Mouse (Mus musculus): ENCODE results near the gene Pou3f1. TPM values are rescaled to one million over a fixed set of nuclear protein-coding genes. Genes with fewer than 3 reads are reported as not detected.

Pou3f1 gene
- not detected for polyA plus RNA-seq (2017; shearing (Covaris generic))

DNA sequence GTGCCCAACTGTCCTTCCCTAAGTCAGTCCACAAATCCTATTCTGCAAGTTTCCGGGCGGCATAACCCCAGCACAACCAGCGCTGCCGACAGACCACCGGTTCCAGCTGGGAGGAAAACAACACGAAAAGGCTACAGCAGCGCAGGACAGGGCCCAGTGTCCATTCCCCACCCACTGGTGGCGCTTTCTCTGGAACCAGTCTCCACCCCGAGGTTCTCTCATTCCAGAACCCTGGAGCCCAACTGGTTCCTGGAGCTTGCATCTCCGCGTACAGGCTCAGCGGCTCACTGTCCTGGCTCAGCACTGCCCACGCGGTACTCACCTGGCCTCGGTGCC is at the start of gene Pou3f1:
TSS of gene Pou3f1 (plus strand) at position 290 of the 336 bp plus-strand sequence.
- no peak for ATAC-seq

DNA sequence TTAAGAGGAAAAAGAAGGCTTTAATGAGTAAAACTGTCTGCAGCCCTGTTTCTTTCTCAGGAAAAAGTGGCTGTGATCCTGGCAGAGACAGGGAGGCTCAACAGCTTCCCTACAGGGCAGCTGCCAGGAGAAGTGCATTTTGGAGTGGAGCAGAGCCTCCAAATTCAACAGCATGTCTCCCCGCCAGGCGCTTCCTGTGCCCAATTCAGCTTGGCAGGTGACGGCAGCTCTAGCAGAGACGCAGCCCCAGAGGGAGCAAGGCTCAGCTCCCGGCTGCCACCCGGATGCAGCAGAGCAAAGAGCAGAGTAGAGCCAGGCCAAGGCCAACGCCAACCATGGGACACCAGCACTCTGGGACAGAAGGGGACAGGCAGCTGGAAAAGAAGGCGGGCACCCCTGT is 49.4 kb upstream of the Pou3f1 start:
- no peak for ATAC-seq

GRCm38 (mm10) chr4:124610066-124610465 is 46.5 kb upstream of the Pou3f1 start:
- no peak for ATAC-seq

- ATAC-seq, result no peak
These were observed 45.9 kb upstream of the Pou3f1 start, which contains the start of gene 3100002H09Rik for GRCm38 (mm10) chr4:124610703-124611102. Gene 3100002H09Rik (minus strand): TSS chr4:124610803.

DNA sequence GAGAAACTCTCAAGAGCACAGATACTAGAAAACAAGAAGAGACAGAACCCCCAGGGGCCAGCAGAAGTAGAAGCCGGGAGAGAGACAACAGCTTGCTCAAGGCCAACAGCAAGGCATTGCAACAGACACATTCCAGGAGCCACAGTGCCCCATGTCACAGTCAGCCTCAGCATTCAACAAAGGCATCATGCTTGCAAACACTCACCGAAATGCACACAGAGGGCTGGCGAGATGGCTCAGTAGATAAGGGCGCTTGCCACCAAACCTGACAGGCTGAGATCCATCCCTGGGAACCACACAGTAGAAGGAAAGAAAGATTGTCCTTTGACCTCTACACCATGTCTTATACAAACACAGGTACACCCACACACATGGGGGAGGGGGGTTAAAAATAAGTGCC is 44.8 kb upstream of the Pou3f1 start:
- no peak for ATAC-seq

DNA sequence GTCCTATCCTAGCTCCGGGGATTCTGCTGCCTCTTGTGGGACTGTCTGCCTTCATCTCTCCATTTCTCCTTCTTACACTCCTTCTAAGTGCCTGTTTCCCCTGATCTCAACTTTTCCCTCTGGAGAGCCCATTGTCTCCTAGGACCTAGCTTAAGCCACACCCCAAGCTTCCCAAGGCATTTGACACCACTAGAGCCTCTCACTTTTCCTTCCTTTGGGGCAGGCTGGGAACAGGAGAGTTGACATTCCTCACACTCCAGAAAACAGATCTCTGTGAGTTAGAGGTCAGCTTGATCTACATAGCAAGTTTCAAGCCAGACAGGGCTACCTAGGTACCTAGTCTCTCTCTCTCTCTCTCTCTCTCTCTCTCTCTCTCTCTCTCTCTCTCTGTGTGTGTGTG is 42.4 kb upstream of the Pou3f1 start:
- ATAC-seq, result no peak

DNA sequence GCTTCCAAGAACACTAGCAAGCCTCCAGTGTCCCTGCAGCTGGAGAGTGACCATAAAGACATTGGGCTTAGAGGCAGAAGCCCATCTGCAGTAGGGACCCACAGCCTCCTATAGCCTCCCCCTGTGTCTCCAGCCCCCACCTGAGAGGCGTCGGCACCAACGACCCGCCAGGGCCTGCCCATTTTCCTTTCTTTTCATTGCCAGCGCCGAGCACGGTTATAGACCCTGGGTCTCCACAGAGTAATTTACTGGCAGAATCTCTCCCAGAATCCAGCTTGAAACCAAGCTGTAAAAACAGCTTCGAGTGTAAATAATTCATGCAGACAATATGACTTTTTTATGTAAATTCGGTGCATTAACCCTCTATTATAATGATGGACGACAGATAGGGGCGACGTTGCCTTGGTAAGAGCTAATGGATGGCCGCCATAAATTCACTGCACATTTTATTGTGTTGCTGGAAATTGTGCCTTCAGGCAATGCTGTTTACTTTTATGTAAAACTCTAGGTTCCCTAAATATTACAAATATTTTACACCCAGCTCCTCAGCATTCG is 41.1 kb upstream of the Pou3f1 start:
- ATAC-seq, result no peak

DNA sequence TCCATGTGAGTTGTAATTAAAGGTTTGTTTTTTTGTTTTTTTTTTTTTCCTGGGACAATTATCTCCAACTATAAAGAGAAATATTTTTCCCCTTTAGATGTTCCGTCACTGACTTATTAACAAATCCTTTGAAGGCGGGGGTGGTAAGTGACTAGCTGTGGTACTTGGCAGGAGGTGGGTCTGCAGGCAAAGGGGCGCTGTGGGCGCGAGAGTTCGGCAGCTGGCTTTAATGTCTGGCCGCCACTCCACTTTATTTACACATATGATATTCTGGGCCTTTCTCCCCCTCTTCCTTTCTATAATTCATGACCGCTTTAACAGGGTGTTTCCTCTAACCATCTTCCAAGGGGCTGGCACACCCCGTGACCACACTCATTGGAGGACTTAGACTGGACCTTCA is 40.6 kb upstream of the Pou3f1 start:
- ATAC-seq, result no peak

- ATAC-seq, result no peak
These were observed 40.0 kb upstream of the Pou3f1 start for GRCm38 (mm10) chr4:124616636-124617035.

GRCm38 (mm10) chr4:124618599-124618998 is 38.0 kb upstream of the Pou3f1 start:
- no peak for ATAC-seq

DNA sequence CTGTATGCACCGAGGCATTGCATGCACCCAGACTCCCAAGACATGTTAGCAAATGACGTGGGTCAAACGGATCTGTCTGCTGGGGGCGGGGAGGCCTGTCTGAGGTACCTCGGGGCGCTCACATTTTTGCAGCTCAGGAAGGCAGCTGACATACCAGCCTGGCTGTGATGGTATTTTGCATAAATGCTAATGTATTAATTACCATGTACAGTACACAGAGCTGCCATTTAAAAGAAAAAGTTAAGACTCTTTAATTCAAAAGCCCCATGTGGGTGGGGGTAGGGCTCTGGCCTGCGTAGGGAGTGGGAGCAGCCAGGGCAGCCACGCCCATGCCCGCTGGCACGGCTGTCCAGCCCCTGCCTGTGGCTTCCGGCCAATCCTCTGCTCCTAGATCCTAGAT is 35.2 kb upstream of the Pou3f1 start:
- ATAC-seq, result no peak

- no peak for ATAC-seq
These were observed 34.0 kb upstream of the Pou3f1 start for GRCm38 (mm10) chr4:124622566-124622965.

DNA sequence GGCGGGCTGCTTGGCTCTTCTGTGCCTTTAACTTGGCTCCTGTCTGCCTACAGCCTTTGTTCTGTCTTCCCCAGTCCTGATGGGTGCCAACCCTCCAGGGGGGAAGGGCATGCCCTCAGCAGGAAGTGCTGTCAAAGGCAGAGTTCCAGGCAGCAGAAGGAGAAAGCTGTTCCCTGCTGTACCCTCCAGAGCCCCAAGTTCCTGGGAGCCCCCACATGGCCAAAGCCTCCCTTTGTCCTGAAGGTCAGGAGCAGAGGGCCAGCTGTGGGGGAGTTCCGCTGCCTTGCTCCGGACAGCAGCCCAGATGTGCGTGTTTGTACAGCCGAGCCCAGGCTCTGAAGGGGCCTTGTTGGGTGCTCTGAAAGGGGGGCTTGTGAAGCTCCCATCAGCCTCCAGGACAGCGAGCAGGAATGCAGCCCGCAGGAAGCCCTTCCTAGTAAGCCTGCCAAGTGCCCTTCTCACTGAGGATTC is 32.5 kb upstream of the Pou3f1 start:
- no peak for ATAC-seq

DNA sequence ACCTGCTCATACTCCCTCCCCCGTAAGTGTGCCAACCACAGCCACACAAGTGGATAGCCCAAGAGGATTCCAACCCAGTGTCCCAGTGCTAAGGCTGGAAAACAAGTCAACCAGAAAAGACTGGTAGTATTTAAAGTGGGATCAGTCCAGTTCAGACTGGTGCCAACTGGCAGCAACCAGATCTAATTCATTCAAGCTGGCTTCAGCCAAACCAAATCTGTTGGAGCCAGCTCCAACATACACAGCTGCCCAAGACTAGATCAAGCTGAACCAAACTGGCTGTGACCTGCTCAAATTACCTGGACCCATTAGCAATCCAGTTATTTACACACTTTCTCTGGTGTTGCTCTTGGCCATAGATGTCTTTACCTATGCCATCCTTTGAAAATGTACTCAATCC is 29.8 kb upstream of the Pou3f1 start:
- no peak for ATAC-seq

- no peak for ATAC-seq
These were observed 25.2 kb upstream of the Pou3f1 start for GRCm38 (mm10) chr4:124631456-124631855.

DNA sequence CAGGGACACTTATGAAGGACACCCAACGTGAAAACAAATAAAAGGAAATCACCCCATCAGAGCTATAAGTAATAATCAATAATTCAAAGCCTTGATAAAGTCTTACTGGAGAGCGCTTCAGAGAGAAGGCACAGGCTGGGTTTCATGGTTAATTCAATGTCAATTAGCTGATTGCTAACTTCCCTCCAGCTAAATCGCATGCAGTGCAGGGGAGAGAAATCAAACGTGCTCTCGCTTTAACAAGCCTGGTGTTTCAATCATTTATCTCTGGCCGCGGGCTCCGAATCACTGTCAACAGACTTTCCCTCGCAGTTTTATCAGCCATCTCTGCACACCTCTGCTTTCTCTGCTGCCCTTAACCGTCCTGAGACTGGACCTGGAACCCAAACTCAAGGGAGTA is 23.8 kb upstream of the Pou3f1 start:
- ATAC-seq, result no peak

- no peak for ATAC-seq
These were observed 23.3 kb upstream of the Pou3f1 start for GRCm38 (mm10) chr4:124633281-124633680.

- no peak for ATAC-seq
These were observed 16.9 kb upstream of the Pou3f1 start for GRCm38 (mm10) chr4:124639715-124640114.

DNA sequence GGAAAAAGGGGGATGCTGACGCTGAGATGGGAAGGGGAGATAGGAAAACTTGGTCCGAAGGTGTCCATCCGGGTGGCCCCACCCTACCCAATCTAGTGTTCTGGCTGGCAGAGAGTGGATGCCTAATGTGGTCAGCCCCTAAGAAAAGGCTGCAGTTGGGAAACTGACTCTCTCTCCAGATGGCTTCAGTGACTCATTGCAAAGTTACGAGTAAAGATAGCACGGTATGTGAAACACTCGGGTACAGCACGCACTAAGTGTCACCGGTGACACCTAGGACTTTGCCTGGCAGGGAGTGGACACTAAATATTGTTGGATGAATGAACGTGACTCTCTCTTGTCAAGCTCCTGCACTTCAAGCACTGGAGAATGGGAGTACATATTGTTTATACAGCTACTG is 12.7 kb upstream of the Pou3f1 start:
- no peak for ATAC-seq

DNA sequence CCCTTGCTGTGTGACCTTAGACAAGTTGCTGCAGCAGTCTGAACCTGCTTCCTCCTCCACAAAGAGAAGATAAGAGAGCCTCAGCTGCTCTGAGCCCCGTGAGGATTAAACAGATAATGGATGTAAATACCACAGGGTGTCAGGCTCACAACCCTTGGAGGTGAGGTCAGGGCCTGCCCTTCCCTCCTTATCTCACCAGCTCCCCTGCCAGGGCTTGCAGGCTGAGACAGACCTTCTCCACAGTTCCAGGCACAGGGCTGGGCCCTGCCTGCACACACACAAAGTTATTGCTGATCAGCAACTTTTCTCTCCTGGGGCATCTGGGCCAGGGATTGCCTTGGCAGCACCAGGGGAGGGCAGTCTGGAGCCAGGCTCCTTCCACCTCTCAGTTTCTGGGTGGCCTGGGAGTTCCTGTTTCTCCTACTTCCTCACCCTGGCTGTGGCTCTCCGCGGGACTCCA is 11.6 kb upstream of the Pou3f1 start:
- ATAC-seq, result no peak

DNA sequence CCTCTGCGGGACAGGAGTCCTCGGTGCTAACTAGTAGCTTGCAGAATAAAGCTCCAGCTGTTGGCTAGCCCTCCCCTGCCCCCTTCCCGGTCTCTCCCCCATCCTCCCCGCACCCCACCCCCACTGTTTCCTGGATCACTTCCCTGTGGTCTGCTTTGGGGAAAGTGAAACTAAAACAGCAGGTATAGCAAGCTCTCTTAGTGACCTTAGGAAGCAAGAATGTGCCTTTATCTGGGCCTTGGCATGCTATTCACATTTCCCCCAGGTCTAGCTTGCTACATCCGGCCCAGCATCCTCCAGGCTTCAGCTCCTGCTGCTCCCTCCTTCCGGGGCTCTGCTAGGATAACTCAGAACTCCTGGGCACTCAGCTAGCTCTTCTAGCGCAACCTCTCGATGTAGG is 10.0 kb upstream of the Pou3f1 start:
- ATAC-seq, result no peak

DNA sequence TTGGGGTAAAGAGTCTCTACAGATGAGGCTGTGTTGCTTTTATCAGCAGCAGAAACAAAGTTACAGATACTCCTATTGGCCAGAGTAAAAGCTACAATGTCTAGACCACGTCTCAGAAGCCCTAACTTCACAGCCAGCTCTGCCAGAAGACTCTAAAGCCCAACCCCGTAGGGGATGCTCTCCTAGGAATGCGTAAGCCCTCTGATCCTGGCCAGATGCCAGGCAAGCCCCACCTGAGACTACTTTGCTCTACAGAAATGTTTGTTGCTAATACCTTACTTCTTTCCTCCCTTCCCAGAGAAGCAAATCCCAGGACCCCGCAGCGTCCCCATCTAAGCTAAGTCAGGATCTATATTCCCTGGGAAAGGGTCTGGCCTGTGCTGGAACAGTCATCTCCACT is 8.7 kb upstream of the Pou3f1 start:
- ATAC-seq, result no peak

DNA sequence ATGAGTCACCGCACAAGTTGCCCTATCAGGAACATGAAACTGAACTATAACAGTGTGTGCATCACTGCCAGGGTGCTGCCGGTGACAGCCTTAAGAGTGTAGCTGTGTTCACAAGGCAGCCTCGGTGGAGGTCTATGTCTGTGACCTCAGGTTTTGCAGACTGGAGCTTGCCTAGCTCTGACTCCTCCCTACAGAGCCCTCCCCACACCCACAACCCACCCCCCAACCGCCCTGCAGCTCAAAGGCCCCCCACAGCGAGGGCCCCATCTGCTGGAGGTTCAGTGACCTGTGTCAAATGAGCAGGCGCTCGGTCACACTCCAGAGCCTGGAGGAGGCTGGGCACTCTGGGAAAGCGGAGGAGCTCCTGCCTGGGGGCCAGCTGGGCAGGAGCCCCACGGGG is 3.7 kb upstream of the Pou3f1 start:
- ATAC-seq, result no peak

GRCm38 (mm10) chr4:124656854-124657650 is 445 bp downstream of the Pou3f1 start:
- peak; percentile 57 for ATAC-seq

Measured in CD4-positive, CD25-positive, alpha-beta regulatory T cell, adult 4 months (primary cell).